Mouse (Mus musculus) lung, embryonic 16.5 days (tissue): ENCODE results near the gene Kiss1r. TPM values are rescaled to one million over a fixed set of nuclear protein-coding genes. Genes with fewer than 3 reads are reported as not detected.

Experiments
- ATAC-seq: fragments of 200-750 bp; cut with Nextera tagmentation; 2 replicates; pipeline ENCODE4 v1.8.0; 2017; ENCODE audit warnings: low read depth, mild to moderate bottlenecking, moderate library complexity
- H3K27ac ChIP-seq: fragments of 300-500 bp; sonication (generic); 2 replicates; pipeline ENCODE4 v1.5.1; 2014; ENCODE audit warnings: mild to moderate bottlenecking, control low read depth, low read length
- H3K27me3 ChIP-seq: fragments of 300-500 bp; sonication (generic); 2 replicates; pipeline ENCODE4 v1.6.1; 2014; ENCODE audit warnings: low read depth, low read length, mixed read lengths; ENCODE audit not compliant: control insufficient read depth, insufficient read depth
- H3K36me3 ChIP-seq: fragments of 300-500 bp; sonication (generic); 2 replicates; pipeline ENCODE4 v1.6.1; 2014; ENCODE audit warnings: low read length; ENCODE audit not compliant: control insufficient read depth, insufficient read depth
- H3K4me1 ChIP-seq: fragments of 300-500 bp; sonication (generic); replicated peaks from 2 replicates; pipeline ENCODE4 v1.6.1; 2014; ENCODE audit warnings: low read length, mixed read lengths; ENCODE audit not compliant: control insufficient read depth, insufficient read depth
- H3K4me2 ChIP-seq: fragments of 300-500 bp; sonication (generic); 2 replicates; pipeline ENCODE4 v1.6.1; 2014; ENCODE audit warnings: low read depth, low read length, control low read depth
- H3K4me3 ChIP-seq: fragments of 300-500 bp; sonication (generic); 2 replicates; pipeline ENCODE4 v1.5.1; 2014; ENCODE audit warnings: mild to moderate bottlenecking, low read length, control low read depth
- H3K9ac ChIP-seq: fragments of 300-500 bp; sonication (generic); 2 replicates; pipeline ENCODE4 v1.6.1; 2014; ENCODE audit warnings: low read length, control low read depth
- H3K9me3 ChIP-seq: fragments of 300-500 bp; sonication (generic); 2 replicates; pipeline ENCODE4 v1.6.1; 2016; ENCODE audit warnings: low read length; ENCODE audit not compliant: control insufficient read depth
- WGBS: fragments of 180-500 bp; shearing (Covaris S2); extraction: QIAGEN DNeasy Blood & Tissue Kit; methylation state at CpG from one replicate; pipeline ENCODE4 v1.1.7; 2014; 5-methylcytosine and 5-hydroxymethylcytosine counted together
- polyA plus RNA-seq: library from polyadenylated mRNA; unstranded; fragments of >200 nt; fragmentation: Nextera tagmentation; extraction: Ambion mirVana; gene quantifications from 2 replicates; pipeline ENCODE4 v1.2.1, GENCODE M21; 2015

Gene Kiss1r
- polyA plus RNA-seq, 1 experiment from 2014 or later, result 1.1 TPM

DNA sequence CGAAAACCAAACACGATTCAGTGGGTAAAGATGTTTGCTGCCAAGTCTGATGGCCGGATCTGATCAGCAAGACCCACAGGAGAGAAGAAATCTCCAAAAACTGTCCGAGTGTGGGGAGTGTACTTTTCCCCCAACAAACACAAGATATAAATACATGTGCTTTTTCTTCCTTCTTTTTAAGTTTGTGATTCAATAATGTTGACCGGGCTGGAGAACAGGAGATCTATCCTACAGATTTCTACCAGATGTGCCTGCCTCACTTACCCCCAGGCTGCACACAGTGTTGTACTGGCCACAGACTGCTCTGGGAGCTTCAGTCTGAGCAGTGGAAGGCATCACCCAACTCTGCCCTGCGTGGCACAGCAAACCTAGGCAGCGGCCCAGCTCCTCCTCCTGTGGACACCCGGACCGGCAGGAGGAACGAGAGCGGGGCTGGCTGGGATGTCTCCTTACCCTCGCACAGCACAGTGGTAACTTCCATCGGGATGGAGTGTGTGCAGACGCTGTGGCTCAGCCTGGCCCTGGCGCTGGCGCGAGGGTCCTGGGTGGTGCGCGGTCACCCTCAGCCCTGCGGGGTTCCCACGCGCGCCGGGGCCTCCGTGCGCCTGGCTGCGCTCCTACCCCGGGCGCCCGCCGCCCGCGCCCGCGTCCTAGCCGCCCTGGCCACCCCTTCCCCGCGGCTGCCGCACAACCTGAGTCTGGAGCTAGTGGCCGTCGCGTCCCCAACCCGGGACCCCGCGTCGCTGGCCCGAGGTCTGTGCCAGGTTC, 53.8 kb downstream of the Kiss1r start, which contains the start of gene Grin3b:
Grin3b (plus strand) TSS at position 301 of the 768 bp plus-strand sequence.
- peaks cover 25% of the 10 kb centered on the region for H3K36me3 ChIP-seq
- H3K4me3 ChIP-seq, result peak within 1 kb of the TSS; percentile 51
- 5% methylated on average over 46 of the region's 47 CpGs for WGBS
- peak; percentile 8; the same call in 1 of the 2 replicates for ATAC-seq
- H3K4me2 ChIP-seq, result peak within 1 kb of the TSS; percentile 84
- H3K4me1 ChIP-seq, result peaks cover 15% of the 10 kb centered on the region
- H3K27ac ChIP-seq, result no peak within 1 kb of the TSS
- H3K9ac ChIP-seq, result peak within 1 kb of the TSS; percentile 65
- no peaks in the 10 kb centered on the region for H3K9me3 ChIP-seq
- H3K27me3 ChIP-seq, result peaks cover 19% of the 10 kb centered on the region

DNA sequence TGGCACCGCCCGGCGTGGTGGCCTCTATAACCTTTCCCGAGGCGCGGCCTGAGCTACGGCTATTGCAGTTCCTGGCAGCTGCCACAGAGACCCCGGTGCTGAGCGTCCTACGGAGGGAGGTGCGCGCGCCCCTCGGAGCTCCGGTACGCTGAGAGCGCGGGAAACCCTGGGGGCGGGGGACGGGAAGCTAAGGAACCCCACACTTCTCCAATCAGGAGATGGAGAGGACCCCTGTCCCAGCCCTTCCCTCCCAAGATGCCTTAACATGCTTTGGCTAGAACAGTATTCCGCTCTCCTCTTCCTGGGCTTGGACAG, 54.4 kb downstream of the Kiss1r start:
- Histone ChIP-seq H3K36me3 (peaks cover 26% of the 10 kb centered on the region), H3K27me3 (peaks cover 19% of the 10 kb centered on the region)
- no peak; the same call in 1 of the 2 replicates for ATAC-seq

More for the DNA sequence above, 54.4 kb downstream of the Kiss1r start:
- Histone ChIP-seq H3K9me3 (no peaks in the 10 kb centered on the region), H3K9ac (peak overlapping the region; percentile 65), H3K27ac (no peak overlapping the region), H3K4me2 (peak overlapping the region; percentile 84), H3K4me3 (peak overlapping the region; percentile 51), H3K4me1 (peaks cover 15% of the 10 kb centered on the region)
- 6% methylated on average over 21 of the region's 21 CpGs for whole genome bisulfite sequencing

Other genes with a start within 250 kb of the Kiss1r start
- 57.5 and 58.3 TPM in 2 replicates for gene Tpgs1, start 247.6 kb upstream of the Kiss1r start, polyA plus RNA-seq
- gene Cdc34, start 234.8 kb upstream of the Kiss1r start, polyA plus RNA-seq, result 64.0 and 68.9 TPM in 2 replicates
- 0.62 and 0.98 TPM in 2 replicates for gene Gzmm, start 228.0 kb upstream of the Kiss1r start, polyA plus RNA-seq
- 1,174 and 1,330 TPM in 2 replicates for gene Bsg, start 212.5 kb upstream of the Kiss1r start, polyA plus RNA-seq
- not detected in 2 replicates for gene Hcn2, start 200.3 kb upstream of the Kiss1r start, polyA plus RNA-seq
- gene Polrmt, start 170.4 kb upstream of the Kiss1r start, polyA plus RNA-seq, result 46.2 and 47.8 TPM in 2 replicates
- gene Fgf22, start 161.9 kb upstream of the Kiss1r start, polyA plus RNA-seq, result 0.11 and 0.29 TPM in 2 replicates
- gene Rnf126, start 150.0 kb upstream of the Kiss1r start, polyA plus RNA-seq, result 47.9 and 61.4 TPM in 2 replicates
- 21.7 and 22.7 TPM in 2 replicates for gene Fstl3, start 139.7 kb upstream of the Kiss1r start, polyA plus RNA-seq
- gene Prss57, start 126.0 kb upstream of the Kiss1r start, polyA plus RNA-seq, result 0.57 and 2.1 TPM in 2 replicates
- 52.7 and 54.1 TPM in 2 replicates for gene Palm, start 123.4 kb upstream of the Kiss1r start, polyA plus RNA-seq
- gene Misp, start 96.0 kb upstream of the Kiss1r start, polyA plus RNA-seq, result 10.6 and 13.5 TPM in 2 replicates
- gene Ptbp1, start 62.5 kb upstream of the Kiss1r start, polyA plus RNA-seq, result 344 and 371 TPM in 2 replicates
- gene Prtn3, start 42.5 kb upstream of the Kiss1r start, polyA plus RNA-seq, result 3.0 and 4.0 TPM in 2 replicates
- 22.6 and 26.4 TPM in 2 replicates for gene Plppr3, start 42.3 kb upstream of the Kiss1r start, polyA plus RNA-seq
- 0.26 and 1.2 TPM in 2 replicates for gene Elane, start 30.7 kb upstream of the Kiss1r start, polyA plus RNA-seq
- gene Cfd, start 26.1 kb upstream of the Kiss1r start, polyA plus RNA-seq, result not detected in 2 replicates
- gene Med16, start 8.0 kb upstream of the Kiss1r start, polyA plus RNA-seq, result 48.3 and 51.2 TPM in 2 replicates
- 12.8 TPM in 1 of 2 replicates, not detected in the other for gene Gm26602, start 6.1 kb upstream of the Kiss1r start, polyA plus RNA-seq
- gene R3hdm4, start 4.2 kb downstream of the Kiss1r start, polyA plus RNA-seq, result 151 and 155 TPM in 2 replicates
- gene Arid3a, start 10.1 kb downstream of the Kiss1r start, polyA plus RNA-seq, result 4.1 and 4.8 TPM in 2 replicates
- gene Wdr18, start 43.2 kb downstream of the Kiss1r start, polyA plus RNA-seq, result 76.7 and 83.0 TPM in 2 replicates
- 0.25 and 0.75 TPM in 2 replicates for gene Grin3b, start 53.7 kb downstream of the Kiss1r start, polyA plus RNA-seq
- 7.3 and 9.0 TPM in 2 replicates for gene Tmem259, start 67.4 kb downstream of the Kiss1r start, polyA plus RNA-seq
- 401 and 405 TPM in 2 replicates for gene Cnn2, start 71.6 kb downstream of the Kiss1r start, polyA plus RNA-seq
- gene Abca7, start 79.5 kb downstream of the Kiss1r start, polyA plus RNA-seq, result 4.9 and 5.6 TPM in 2 replicates
- 18.1 and 21.8 TPM in 2 replicates for gene Arhgap45, start 99.7 kb downstream of the Kiss1r start, polyA plus RNA-seq
- 194 and 210 TPM in 2 replicates for gene Polr2e, start 122.8 kb downstream of the Kiss1r start, polyA plus RNA-seq
- gene Gpx4, start 130.2 kb downstream of the Kiss1r start, polyA plus RNA-seq, result 554 and 585 TPM in 2 replicates
- 18.7 and 19.1 TPM in 2 replicates for gene Sbno2, start 188.6 kb downstream of the Kiss1r start, polyA plus RNA-seq
- gene Stk11, start 198.8 kb downstream of the Kiss1r start, polyA plus RNA-seq, result 18.6 and 23.3 TPM in 2 replicates
- 534 and 552 TPM in 2 replicates for gene Atp5d, start 221.7 kb downstream of the Kiss1r start, polyA plus RNA-seq
- 3.9 and 5.6 TPM in 2 replicates for gene Cbarp, start 223.9 kb downstream of the Kiss1r start, polyA plus RNA-seq
- 11.8 and 12.9 TPM in 2 replicates for gene Midn, start 231.3 kb downstream of the Kiss1r start, polyA plus RNA-seq
- gene Cirbp, start 249.0 kb downstream of the Kiss1r start, polyA plus RNA-seq, result 73.4 and 83.4 TPM in 2 replicates